ENCODE assay signal across 7 mouse cellular contexts in the genomic region with DNA sequence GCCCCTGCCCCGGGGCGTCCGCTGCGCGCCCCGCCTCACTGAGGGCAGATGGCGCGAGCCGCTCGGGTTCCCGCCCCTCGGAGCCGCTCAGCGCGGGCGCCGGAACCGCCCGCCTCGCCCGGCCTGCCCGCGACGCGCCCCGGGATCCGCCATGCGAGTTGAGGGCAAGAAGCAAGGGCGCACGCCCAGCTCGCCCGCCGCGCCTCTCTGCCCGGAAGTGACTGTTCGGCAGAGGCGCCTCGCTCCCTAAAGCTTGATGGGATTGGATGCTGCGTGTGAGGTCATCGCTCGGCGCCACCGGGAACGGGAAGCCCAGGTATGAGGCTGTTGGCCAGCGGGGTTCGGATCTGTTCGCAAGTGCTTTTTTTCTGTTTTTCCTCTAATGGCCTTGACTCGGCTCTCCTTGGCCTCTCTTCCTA. TPM values are rescaled to one million over a fixed set of nuclear protein-coding genes. Genes with fewer than 3 reads are reported as not detected.
DNase-seq lines count a peak whose midpoint lies in the region; ATAC-seq and TF ChIP-seq lines count a peak whose summit lies in the region.

A gene (minus strand): TSS at position 207 of the 419 bp plus-strand sequence.
A gene (plus strand): TSS at position 276 of the 419 bp plus-strand sequence.

- H3K4me1 ChIP-seq in embryonic facial prominence, embryonic 10.5 days: peaks cover 28% of the 10 kb centered on the region
- H3K4me1 ChIP-seq in intestine, postnatal 0 days (replicated peaks; ENCODE audit: control insufficient read depth, insufficient read depth, low read length): 0 out of 2 replicates have a peak, but pooled peaks cover 3% of the 10 kb centered on the region
- H3K4me1 ChIP-seq in midbrain, embryonic 12.5 days: peaks cover 23% of the 10 kb centered on the region
- peaks cover 2% of the 10 kb centered on the region; the same call in 1 of the 2 replicates for H3K4me1 ChIP-seq in small intestine, adult 2 months (ENCODE audit: control insufficient read depth, insufficient read depth, insufficient read length, low read length)

- ATAC-seq in intestine, postnatal 0 days: peak; percentile 98
- peak; percentile 99 for ATAC-seq in midbrain, embryonic 12.5 days (ENCODE audit: low FRiP score, low read depth)

- TF ChIP-seq CTCF in intestine, postnatal 0 days (IDR thresholded peaks at IDR 0.05; ENCODE audit: low read depth): no peak
- no peak for TF ChIP-seq CTCF in small intestine, adult 2 months (IDR thresholded peaks at IDR 0.05; ENCODE audit: extremely low read depth, insufficient read length, insufficient replicate concordance, low read depth, low read length)

- no peaks in the 10 kb centered on the region for H3K27me3 ChIP-seq in embryonic facial prominence, embryonic 10.5 days (replicated peaks; ENCODE audit: low read depth, poor library complexity, severe bottlenecking)
- H3K27me3 ChIP-seq in intestine, postnatal 0 days (replicated peaks; ENCODE audit: control insufficient read depth, insufficient read depth, low read length): no peaks in the 10 kb centered on the region
- H3K27me3 ChIP-seq in midbrain, embryonic 12.5 days: no peaks in the 10 kb centered on the region
- no peaks in the 10 kb centered on the region for H3K27me3 ChIP-seq in small intestine, adult 2 months (ENCODE audit: control insufficient read depth, insufficient read depth, low read length)

- H3K9me3 ChIP-seq in embryonic facial prominence, embryonic 10.5 days: no peaks in the 10 kb centered on the region
- no peaks in the 10 kb centered on the region for H3K9me3 ChIP-seq in intestine, postnatal 0 days (ENCODE audit: control insufficient read depth)
- no peaks in the 10 kb centered on the region for H3K9me3 ChIP-seq in midbrain, embryonic 12.5 days

- WGBS in embryonic facial prominence, embryonic 10.5 days: under 1% methylated on average over 48 of the region's 48 CpGs
- WGBS in intestine, postnatal 0 days: under 1% methylated on average over 42 of the region's 48 CpGs
- 0% methylated on average over 23 of the region's 48 CpGs for WGBS in midbrain, embryonic 12.5 days
- under 1% methylated on average over 48 of the region's 48 CpGs for WGBS in small intestine, adult 2 months

- intact Hi-C loops in left cerebral cortex, postnatal 4 days (cut with DNase I): no loop called here

- peaks cover 9% of the 10 kb centered on the region for H3K36me3 ChIP-seq in embryonic facial prominence, embryonic 10.5 days (replicated peaks)
- H3K36me3 ChIP-seq in intestine, postnatal 0 days (ENCODE audit: control insufficient read depth, insufficient read depth): no peaks in the 10 kb centered on the region; the same call in 1 of the 2 replicates
- peaks cover 3% of the 10 kb centered on the region for H3K36me3 ChIP-seq in midbrain, embryonic 12.5 days
- H3K36me3 ChIP-seq in small intestine, adult 2 months (ENCODE audit: control insufficient read depth, insufficient read depth, low read length): no peaks in the 10 kb centered on the region

- peak; percentile 70; the same call in 1 of the 2 replicates for TF ChIP-seq POLR2A in small intestine, adult 2 months (IDR thresholded peaks at IDR 0.05; ENCODE audit: low read depth, low read length)

- DNase-seq in adrenal gland, postnatal 10 days: peak; percentile 98
- peak; percentile 98 for DNase-seq in embryonic facial prominence, embryonic 10.5 days (ENCODE audit: low spot score)
- DNase-seq in gonadal fat pad, adult 2 months (ENCODE audit: low read depth): peak; percentile 61
- peak; percentile 98 for DNase-seq in left cerebral cortex, postnatal 4 days

- H3K4me3 ChIP-seq in embryonic facial prominence, embryonic 10.5 days: peak within 1 kb of the TSS; percentile 87
- peak within 1 kb of the TSS; percentile 71 for H3K4me3 ChIP-seq in intestine, postnatal 0 days (ENCODE audit: low read depth, low read length)
- H3K4me3 ChIP-seq in midbrain, embryonic 12.5 days: peak within 1 kb of the TSS; percentile 92
- peak within 1 kb of the TSS; percentile 99 for H3K4me3 ChIP-seq in small intestine, adult 2 months (ENCODE audit: low read depth, low read length)

- peak within 1 kb of the TSS; percentile 78 for H3K9ac ChIP-seq in intestine, postnatal 0 days (ENCODE audit: low read depth, low read length)
- peak within 1 kb of the TSS; percentile 80 for H3K9ac ChIP-seq in midbrain, embryonic 12.5 days (replicated peaks)

- H3K4me2 ChIP-seq in intestine, postnatal 0 days (replicated peaks; ENCODE audit: low read depth): peak within 1 kb of the TSS; percentile 66
- peak within 1 kb of the TSS; percentile 79 for H3K4me2 ChIP-seq in midbrain, embryonic 12.5 days (replicated peaks)

- H3K27ac ChIP-seq in embryonic facial prominence, embryonic 10.5 days (replicated peaks): peak within 1 kb of the TSS; percentile 94
- H3K27ac ChIP-seq in intestine, postnatal 0 days (ENCODE audit: low read depth, low read length): peak within 1 kb of the TSS; percentile 90
- peak within 1 kb of the TSS; percentile 94 for H3K27ac ChIP-seq in midbrain, embryonic 12.5 days (replicated peaks)
- peak within 1 kb of the TSS; percentile 62 for H3K27ac ChIP-seq in small intestine, adult 2 months (ENCODE audit: insufficient read depth, low read depth, low read length)

RNA-seq across cellular contexts. Expression of the first gene that starts in this region (rescaled TPM):
- 10 to 100 TPM; 18.2 to 20.0 TPM for total RNA-seq in adrenal gland, postnatal 10 days (2021)
- 13.8 and 15.4 TPM in 2 replicates for polyA plus RNA-seq in embryonic facial prominence, embryonic 10.5 days (2016; fragmentation: Nextera tagmentation; extraction: Ambion mirVana)
- 6.8 and 8.6 TPM in 2 replicates for polyA plus RNA-seq in gonadal fat pad, adult 2 months (2012; rRNA removed)
- 4.9 and 5.1 TPM in 2 replicates for polyA plus RNA-seq in intestine, postnatal 0 days (2015; fragmentation: Nextera tagmentation; extraction: Ambion mirVana)
- 10 to 100 TPM; 45.5 to 46.7 TPM for total RNA-seq in left cerebral cortex, postnatal 4 days (2021)
- polyA plus RNA-seq in midbrain, embryonic 12.5 days (2016; fragmentation: Nextera tagmentation; extraction: Ambion mirVana): 21.5 and 26.8 TPM in 2 replicates
- polyA plus RNA-seq in small intestine, adult 2 months (2012; rRNA removed): 1.5 and 2.4 TPM in 2 replicates

RNA-seq across cellular contexts. Expression of the second gene that starts in this region (rescaled TPM):
- 10 to 100 TPM; 12.3 to 13.9 TPM for total RNA-seq in adrenal gland, postnatal 10 days (2021)
- polyA plus RNA-seq in embryonic facial prominence, embryonic 10.5 days (2016; fragmentation: Nextera tagmentation; extraction: Ambion mirVana): 19.0 and 19.4 TPM in 2 replicates
- 9.1 and 9.5 TPM in 2 replicates for polyA plus RNA-seq in gonadal fat pad, adult 2 months (2012; rRNA removed)
- 10.7 and 11.8 TPM in 2 replicates for polyA plus RNA-seq in intestine, postnatal 0 days (2015; fragmentation: Nextera tagmentation; extraction: Ambion mirVana)
- total RNA-seq in left cerebral cortex, postnatal 4 days (2021): 10 to 100 TPM; 10.2 to 10.3 TPM
- 14.4 and 16.8 TPM in 2 replicates for polyA plus RNA-seq in midbrain, embryonic 12.5 days (2016; fragmentation: Nextera tagmentation; extraction: Ambion mirVana)
- polyA plus RNA-seq in small intestine, adult 2 months (2012; rRNA removed): 0.53 and 1.5 TPM in 2 replicates

Comparison
In these comparisons a context has a peak if more than half of its experiments do, and no peak if none do; other contexts are left out.
1. Peak in every context shown above with its lines: DNase-seq, ATAC-seq, H3K4me3 ChIP-seq and H3K27ac ChIP-seq.